Mouse (Mus musculus): ENCODE data around the gene Pkp1.

- TF ChIP-seq CTCF (IDR thresholded peaks at IDR 0.05; ENCODE audit: borderline replicate concordance, insufficient read depth, low read length) (no peak), POLR2A (IDR thresholded peaks at IDR 0.05; ENCODE audit: low read depth, low read length) (no peak)
These were observed 65.8 kb downstream of the Pkp1 start for GRCm38 (mm10) chr1:135853200-135853599.
